Mouse (Mus musculus) heart, adult 2 months (tissue): ENCODE measurements at regions not wholly inside any gene's neighbourhood (a gene's known extent, or its start where the extent isn't known, plus 50 kb on each side); places are given as distances from the start of the nearest gene placed in this dataset.

Experiments
- DNase-seq, 2 experiments: peaks; one replicate each; pipeline ENCODE4 v3.0.0; 2021
- H3K27ac ChIP-seq: fragments of 200-600 bp; 2 replicates; pipeline ENCODE4 v1.8.1; 2022
- H3K27me3 ChIP-seq: fragments of 200-500 bp; 2 replicates; pipeline ENCODE4 v1.6.1; 2012; ENCODE audit warnings: mild to moderate bottlenecking, low read length, inconsistent platforms, mixed read lengths; ENCODE audit not compliant: control insufficient read depth, insufficient read depth
- H3K36me3 ChIP-seq: fragments of 200-500 bp; 2 replicates; pipeline ENCODE4 v1.6.1; 2012; ENCODE audit warnings: low read length, inconsistent platforms; ENCODE audit not compliant: control insufficient read depth, insufficient read depth
- H3K4me1 ChIP-seq: fragments of 200-500 bp; 2 replicates; pipeline ENCODE4 v1.6.1; 2011; ENCODE audit warnings: low read length; ENCODE audit not compliant: control insufficient read depth, insufficient read depth
- H3K4me3 ChIP-seq: fragments of 200-600 bp; 2 replicates; pipeline ENCODE4 v1.8.1; 2022
- H3K79me2 ChIP-seq: fragments of 200-500 bp; replicated peaks from 2 replicates; pipeline ENCODE4 v1.6.1; 2012; ENCODE audit warnings: mild to moderate bottlenecking, inconsistent platforms, low read length, moderate library complexity, mixed read lengths; ENCODE audit not compliant: control insufficient read depth, insufficient read depth
- H3K9ac ChIP-seq: fragments of 200-500 bp; 2 replicates; pipeline ENCODE4 v1.6.1; 2012; ENCODE audit warnings: low read depth, mild to moderate bottlenecking, control low read depth, inconsistent platforms, low read length, mixed read lengths
- CTCF ChIP-seq: fragments of 200-600 bp; IDR thresholded peaks from 2 replicates; pipeline ENCODE4 v1.8.1; 2022; ENCODE audit warnings: antibody characterized with exemption, mild to moderate bottlenecking, moderate library complexity
- EP300 ChIP-seq: fragments of 200-500 bp; IDR thresholded peaks from 2 replicates; pipeline ENCODE4 v1.6.1; 2011; ENCODE audit warnings: low read depth, low read length, control low read depth; ENCODE audit not compliant: insufficient read depth
- POLR2A ChIP-seq: fragments of 200-500 bp; IDR thresholded peaks from 2 replicates; pipeline ENCODE4 v1.6.1; 2011; ENCODE audit warnings: mild to moderate bottlenecking, low read depth, low read length, control low read depth; ENCODE audit not compliant: insufficient read depth
- WGBS: fragments of 180-500 bp; shearing (Covaris S2); methylation state at CpG from one replicate; pipeline ENCODE4 v1.1.7; 2018; 5-methylcytosine and 5-hydroxymethylcytosine counted together
- intact Hi-C: fragments of 180-260 bp; cut with DNase I; formaldehyde crosslinking; loops from one replicate; pipeline ENCODE4 v1.15.1; 2025

GRCm38 (mm10) chr2:171192181-171192580 is 460.6 kb downstream of the Dok5 start:
- no peak overlapping the region for H3K27ac ChIP-seq
- intact Hi-C loops, result no loop called here
- no peak for DNase-seq
- WGBS, result 80% methylated on average over 5 of the region's 5 CpGs
- H3K79me2 ChIP-seq, result no peaks in the 10 kb centered on the region
- no peaks in the 10 kb centered on the region for H3K36me3 ChIP-seq
- no peak overlapping the region for H3K4me3 ChIP-seq
- no peaks in the 10 kb centered on the region for H3K27me3 ChIP-seq
- no peak for TF ChIP-seq CTCF
- TF ChIP-seq POLR2A, result no peak
- no peak for TF ChIP-seq EP300
- no peak overlapping the region for H3K9ac ChIP-seq
- H3K4me1 ChIP-seq, result no peaks in the 10 kb centered on the region
